Mouse (Mus musculus) left cerebral cortex, adult 2 months (tissue): ENCODE measurements around the gene Stk24. TPM values are rescaled to one million over a fixed set of nuclear protein-coding genes. Genes with fewer than 3 reads are reported as not detected.

Source experiments
- DNase-seq, 2 experiments: peaks; one replicate each; pipeline ENCODE4 v3.0.0; 2021 to 2022; ENCODE audit warnings: low spot score in 2 of 2, mixed read lengths in 1 of 2; ENCODE audit errors: extremely low spot score in 1 of 2
- H3K27ac ChIP-seq: fragments of 200-600 bp; 2 replicates; pipeline ENCODE4 v1.8.1; 2022
- H3K4me3 ChIP-seq: fragments of 200-600 bp; 2 replicates; pipeline ENCODE4 v1.8.1; 2022
- CTCF ChIP-seq: fragments of 200-600 bp; IDR thresholded peaks from 2 replicates; pipeline ENCODE4 v1.8.1; 2022; ENCODE audit warnings: antibody characterized with exemption, mild to moderate bottlenecking, moderate library complexity
- intact Hi-C: fragments of 180-260 bp; cut with DNase I; formaldehyde crosslinking; loops from one replicate; pipeline ENCODE4 v1.15.1; 2025
- total RNA-seq, 2 experiments: library from RNA; stranded (reverse); gene quantifications; 2 replicates each; pipeline ENCODE4 v1.2.3; 2021

Stk24 gene
- total RNA-seq, 2 experiments from 2014 or later: 67.8 to 74.2 TPM

DNA sequence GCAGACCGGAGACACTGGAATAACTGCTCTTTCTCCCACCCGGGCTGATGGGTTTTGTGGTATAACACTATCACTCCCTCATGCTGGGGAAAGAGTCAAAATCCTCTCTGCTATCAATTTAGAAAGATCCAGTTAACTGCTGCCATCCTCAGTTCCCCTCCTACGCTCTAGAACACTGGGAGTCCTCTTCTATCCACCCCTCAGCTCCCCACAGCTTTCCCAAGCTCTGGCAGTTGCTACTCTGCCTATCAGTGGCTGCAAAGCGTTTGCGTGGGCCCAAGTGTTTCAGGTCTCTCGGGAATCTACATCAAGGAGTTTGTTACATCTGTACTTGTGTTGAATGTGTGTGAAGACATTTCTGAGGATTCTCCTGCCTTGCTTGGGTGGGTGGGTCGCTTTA is 57.2 kb downstream of the Stk24 start:
- Histone ChIP-seq H3K4me3 (no peak overlapping the region), H3K27ac (no peak overlapping the region)
- intact Hi-C loops: loop anchor here (2.0 to 5.0 kb wide), 2 partner anchors 40 to 56 kb away; no protein-coding TSS in a partner anchor
- no peak for TF ChIP-seq CTCF
- DNase-seq: peak; percentile 65 to 72

DNA sequence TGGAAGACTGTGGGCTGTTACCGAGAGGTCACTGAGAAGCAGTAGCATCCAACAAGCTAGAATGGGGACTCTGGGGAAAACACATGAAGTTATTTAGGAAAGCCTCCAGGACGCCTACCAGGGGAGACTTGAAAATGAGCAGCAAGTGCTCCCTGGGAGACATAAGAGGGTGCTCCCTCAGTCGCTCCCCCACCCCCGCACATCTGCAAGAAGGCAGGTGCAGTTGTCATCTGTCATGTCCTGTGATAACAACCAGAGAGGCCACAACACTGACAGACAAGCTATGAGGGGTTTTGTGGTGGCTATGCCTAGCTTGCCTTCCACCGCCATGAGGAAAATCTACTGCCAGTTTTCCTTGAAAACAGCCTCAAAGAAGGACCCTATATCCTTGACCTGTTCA is 57.7 kb downstream of the Stk24 start:
- intact Hi-C loops: loop anchor here (2.0 to 5.0 kb wide), 2 partner anchors 40 to 57 kb away; no protein-coding TSS in a partner anchor
- no peak for TF ChIP-seq CTCF
- no peak for DNase-seq
- no peak overlapping the region; the same call in 1 of the 2 replicates for H3K27ac ChIP-seq
- no peak overlapping the region for H3K4me3 ChIP-seq

DNA sequence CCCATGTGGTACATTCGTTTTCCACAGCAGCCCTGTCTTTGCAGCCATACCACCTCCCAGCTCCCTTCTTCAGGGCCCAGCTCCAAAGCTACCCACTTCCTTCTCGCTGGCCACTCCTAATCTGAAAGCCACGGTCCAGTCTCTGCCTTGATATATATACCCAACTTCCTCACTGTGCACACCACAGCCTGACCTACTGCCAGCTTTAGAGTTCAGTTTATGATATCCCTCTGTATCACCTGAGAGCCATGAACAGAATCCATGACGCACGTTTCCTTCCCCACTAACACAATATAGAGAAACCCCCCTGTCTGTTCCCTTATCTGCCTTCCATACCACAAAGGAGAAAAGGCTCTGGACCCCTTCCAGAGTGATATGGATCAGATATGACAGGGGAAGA is 61.4 kb downstream of the Stk24 start:
- Histone ChIP-seq H3K27ac (no peak overlapping the region), H3K4me3 (no peak overlapping the region)
- no peak for TF ChIP-seq CTCF
- intact Hi-C loops: no loop called here
- no peak for DNase-seq

DNA sequence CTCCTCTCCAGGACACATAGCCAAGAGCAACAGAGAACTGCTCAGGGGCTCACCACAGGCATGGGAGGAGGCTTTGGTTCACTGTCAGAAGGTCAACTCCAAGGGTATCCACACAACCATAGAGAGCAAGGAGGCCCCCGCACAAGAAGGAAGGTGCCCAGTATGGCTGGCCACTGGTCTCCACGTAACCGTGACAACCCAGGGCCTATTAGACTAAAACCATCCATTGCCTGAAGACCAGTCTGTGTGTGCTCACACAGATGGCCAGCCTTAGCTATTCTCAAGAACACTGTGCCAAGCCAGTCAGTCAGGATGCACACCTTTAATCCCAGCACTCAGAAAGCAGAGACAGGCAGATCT is 62.5 kb downstream of the Stk24 start:
- H3K27ac ChIP-seq: no peak overlapping the region
- no peak for TF ChIP-seq CTCF
- no peak for DNase-seq
- no peak overlapping the region for H3K4me3 ChIP-seq
- intact Hi-C loops: no loop called here

DNA sequence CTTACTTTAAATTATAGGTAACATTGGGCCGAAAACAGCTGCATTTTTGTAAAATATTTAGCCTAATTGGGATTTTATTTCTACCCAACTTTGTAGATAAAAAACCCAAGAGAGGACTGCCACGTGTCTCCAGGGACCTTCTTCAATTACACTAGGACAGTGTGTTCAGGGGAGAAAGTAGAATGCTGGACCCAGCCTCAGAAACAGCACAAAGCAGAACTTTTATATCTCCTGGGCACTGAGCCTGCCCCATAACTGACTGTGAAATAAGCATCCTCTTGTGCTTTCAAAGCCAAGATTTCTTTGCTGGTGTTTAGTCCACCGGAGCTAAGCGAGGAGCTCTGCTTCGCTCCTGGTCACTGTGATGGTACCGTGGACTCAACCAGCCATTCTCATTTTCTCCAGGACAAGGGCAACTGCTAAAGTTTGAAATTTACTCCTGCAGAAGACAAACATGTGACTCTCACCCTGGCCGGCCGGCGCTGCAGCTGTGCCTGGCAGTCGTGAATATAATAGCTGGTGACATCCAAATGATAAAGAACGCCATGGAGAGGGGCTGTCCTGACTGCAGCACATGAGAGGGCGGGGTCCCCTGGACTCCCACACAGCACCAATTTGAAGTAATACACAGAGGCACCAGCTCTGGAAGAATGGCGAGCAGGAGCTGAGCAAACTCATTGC is 63.0 kb downstream of the Stk24 start:
- peak overlapping the region; percentile 6; the same call in 1 of the 2 replicates for H3K27ac ChIP-seq
- intact Hi-C loops: no loop called here
- no peak for DNase-seq
- TF ChIP-seq CTCF: no peak
- H3K4me3 ChIP-seq: no peak overlapping the region

DNA sequence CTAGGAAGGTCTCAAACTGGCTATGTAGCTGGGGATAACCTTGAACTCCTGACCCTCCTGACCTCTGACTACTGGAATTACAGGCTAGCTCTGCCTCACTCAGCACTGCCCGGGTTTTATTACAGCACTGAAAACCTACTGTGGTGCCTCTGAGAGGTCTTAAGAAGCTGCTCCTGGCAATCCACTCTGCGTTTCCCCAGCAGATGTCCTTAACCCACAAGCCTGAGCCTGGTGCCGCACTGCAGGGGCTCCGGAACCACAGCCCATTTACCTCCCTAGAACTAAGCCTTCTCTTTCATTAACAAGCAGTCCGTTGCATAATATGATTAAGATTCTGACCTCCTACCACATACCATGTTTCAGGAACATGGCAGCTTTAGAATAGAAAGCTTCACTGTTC is 63.7 kb downstream of the Stk24 start:
- TF ChIP-seq CTCF: no peak; the same call in 1 of the 2 replicates
- intact Hi-C loops: no loop called here
- peak overlapping the region; percentile 6; the same call in 1 of the 2 replicates for H3K27ac ChIP-seq
- H3K4me3 ChIP-seq: no peak overlapping the region
- no peak for DNase-seq

DNA sequence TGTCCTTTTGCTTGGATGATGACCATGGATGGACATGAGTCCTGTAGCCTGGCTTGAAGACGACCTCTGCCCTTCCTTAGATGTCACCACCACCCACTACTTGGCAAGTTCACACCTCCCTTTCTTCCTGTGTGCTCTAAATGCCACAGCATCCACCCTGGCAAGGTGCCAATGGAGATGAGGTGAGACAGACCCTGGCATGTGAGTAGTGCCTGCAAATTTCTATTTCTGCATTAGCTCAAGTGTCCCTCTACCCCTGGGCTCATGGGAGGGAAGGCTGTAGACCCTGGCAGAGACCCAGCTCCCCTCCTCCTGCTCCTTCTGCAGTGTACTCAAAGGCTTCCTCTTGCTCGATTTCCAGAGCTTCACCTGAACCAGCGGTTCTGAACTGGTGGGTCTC is 64.9 kb downstream of the Stk24 start:
- no peak for DNase-seq
- H3K27ac ChIP-seq: no peak overlapping the region
- intact Hi-C loops: no loop called here
- no peak overlapping the region for H3K4me3 ChIP-seq
- TF ChIP-seq CTCF: no peak

DNA sequence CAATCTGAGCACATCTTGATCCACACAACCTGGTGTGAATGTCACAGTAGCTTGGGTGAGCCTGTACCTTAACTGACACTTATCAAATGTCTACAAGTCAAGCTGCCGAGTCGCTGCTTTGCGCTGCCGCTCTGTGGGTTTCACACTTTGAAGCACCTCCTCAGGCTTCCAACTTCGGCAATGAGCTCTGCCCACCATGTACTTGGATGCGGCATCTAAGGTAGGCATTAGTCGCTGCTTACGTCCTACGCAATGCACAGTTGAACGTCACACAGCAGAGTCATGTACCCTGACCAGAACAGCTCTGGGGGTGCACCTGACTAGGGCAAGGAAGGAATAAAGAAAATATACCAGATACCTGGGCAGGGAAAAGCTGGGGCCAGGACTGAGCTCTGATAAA is 66.5 kb downstream of the Stk24 start:
- intact Hi-C loops: no loop called here
- no peak for DNase-seq
- no peak for TF ChIP-seq CTCF
- Histone ChIP-seq H3K27ac (no peak overlapping the region), H3K4me3 (no peak overlapping the region)

DNA sequence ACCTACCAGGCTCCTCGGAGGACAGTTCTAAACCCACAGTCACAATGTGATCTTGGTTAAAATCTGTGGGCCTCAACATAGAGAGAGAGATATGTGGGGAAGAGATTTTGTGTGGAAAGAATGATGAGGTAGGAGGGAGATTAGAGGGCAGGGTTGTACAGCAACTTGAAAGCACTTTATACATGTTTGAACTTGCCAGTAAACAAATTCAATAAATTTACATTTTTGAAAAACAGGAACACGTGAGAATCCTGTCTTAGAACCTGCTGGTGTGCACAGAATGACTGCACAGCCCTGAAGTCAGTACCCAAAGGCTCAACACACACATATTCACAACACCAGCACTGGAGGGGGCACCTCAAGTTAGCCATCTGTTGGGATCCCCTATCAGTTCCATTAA is 68.7 kb downstream of the Stk24 start:
- intact Hi-C loops: no loop called here
- no peak for DNase-seq
- no peak for TF ChIP-seq CTCF
- no peak overlapping the region for H3K27ac ChIP-seq
- H3K4me3 ChIP-seq: no peak overlapping the region

DNA sequence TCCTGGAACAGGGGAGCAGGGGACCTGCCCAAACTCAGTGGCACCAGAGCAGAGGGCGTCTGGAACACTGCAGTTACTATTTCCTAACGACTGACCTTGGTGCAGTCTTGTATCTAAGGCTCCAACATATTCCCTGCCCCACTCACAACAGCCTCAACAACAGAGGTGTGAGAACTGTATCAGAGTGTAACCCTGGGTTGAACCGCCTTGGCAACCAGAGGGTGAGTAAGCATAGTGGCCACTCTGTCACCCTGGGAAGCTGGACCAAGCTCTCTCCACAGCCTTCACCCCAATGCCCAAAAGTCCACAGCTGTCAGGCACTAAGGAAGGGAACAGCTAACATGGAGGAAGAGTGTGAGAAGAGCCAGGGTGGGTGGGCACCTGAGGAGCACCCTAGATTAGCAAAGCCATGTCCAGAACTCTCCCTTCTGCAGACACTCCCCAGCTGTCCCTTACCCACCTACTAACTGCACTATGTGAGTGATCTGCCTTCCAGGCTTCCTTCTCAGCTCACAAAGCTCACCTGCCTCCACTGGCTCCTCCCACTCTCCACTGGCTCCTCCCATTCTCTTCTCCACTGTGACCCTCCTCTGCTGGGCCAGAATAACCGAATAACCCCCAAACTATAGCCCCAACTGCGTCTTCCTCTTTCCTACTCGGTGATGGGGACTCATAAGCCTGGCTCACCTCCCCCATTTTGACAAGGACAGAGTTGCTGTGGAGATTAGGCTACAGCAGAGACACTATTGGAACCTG is 69.3 kb downstream of the Stk24 start:
- intact Hi-C loops: no loop called here
- Histone ChIP-seq H3K4me3 (no peak overlapping the region), H3K27ac (no peak overlapping the region)
- TF ChIP-seq CTCF: no peak
- DNase-seq: no peak

DNA sequence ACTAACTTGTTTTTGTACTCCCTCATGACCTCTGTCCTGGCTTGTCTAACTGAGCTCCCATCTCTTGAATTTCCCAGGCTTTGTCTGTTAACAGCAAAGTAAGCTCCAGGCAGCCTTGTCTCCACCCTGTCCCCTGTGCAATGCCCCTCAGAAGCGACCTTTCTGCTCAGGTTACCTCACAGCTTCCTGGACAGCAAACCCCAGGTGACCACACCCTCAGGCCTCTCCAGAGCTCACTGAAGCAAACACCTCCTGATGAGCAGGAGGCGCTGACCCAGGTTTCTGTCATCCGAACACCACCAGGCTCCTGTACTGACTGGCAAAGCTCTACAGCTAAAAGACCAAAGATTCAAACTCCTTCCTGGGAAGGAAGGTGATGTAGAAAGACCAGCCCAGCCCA is 69.9 kb downstream of the Stk24 start:
- Histone ChIP-seq H3K27ac (no peak overlapping the region), H3K4me3 (no peak overlapping the region)
- TF ChIP-seq CTCF: no peak
- intact Hi-C loops: no loop called here
- DNase-seq: no peak

DNA sequence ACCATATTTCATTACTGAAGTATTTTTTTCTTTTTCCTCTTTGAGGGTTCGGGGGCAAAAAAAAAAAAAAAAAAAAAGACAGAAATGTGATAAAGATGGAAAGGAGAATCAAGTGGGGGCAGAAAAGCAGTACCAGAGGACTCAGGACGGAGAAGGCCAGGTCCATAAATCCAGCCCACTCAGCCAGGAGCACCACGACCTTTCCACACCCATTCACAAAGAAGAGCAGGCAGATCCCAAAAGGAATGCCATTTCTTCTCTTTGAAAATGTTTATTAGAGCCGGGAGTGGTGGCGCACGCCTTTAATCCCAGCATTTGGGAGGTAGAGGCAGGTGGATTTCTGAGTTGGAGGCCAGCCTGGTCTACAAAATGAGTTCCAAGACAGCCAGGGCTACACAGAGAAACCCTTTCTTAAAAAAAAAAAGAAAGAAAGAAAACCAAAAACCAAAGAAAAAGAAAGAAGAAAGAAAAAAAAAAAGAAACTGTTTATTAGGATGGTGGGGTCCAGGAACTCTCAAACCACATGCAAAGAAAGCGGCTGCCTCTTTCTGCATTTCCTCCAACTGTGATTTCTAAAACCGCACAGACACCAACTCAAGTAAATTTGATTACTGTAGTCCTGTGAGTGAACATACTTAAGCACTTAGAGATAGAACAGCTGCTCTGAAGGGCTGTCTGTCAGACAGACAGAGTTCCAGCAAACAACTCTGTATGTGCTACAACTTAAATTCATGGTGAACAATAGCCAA is 74.3 kb downstream of the Stk24 start:
- DNase-seq: no peak
- no peak overlapping the region for H3K4me3 ChIP-seq
- no peak overlapping the region for H3K27ac ChIP-seq
- intact Hi-C loops: no loop called here
- TF ChIP-seq CTCF: no peak
